ENCODE assay signal across 20 mouse cellular contexts in the genomic region with DNA sequence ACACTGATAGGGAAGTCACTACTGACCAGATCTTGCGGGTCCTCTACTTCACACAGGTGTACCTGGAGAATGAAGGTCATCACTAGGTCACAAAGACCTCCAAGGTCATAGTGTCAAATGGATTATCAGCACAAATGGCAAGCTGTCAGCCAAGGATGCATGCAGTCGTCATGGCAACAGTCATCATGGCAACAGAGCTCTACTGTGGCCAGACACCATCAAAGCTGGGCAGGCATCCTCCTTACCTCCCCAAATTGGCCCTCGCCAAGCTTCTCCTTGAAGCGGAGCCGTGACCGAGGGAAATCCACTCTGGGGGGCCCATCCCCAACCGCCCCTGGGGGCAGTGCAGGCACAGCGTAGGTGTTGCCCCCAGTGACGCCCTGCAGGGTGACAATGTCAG. TPM values are rescaled to one million over a fixed set of nuclear protein-coding genes. Genes with fewer than 3 reads are reported as not detected.
DNase-seq lines count a peak whose midpoint lies in the region; ATAC-seq lines count a peak whose summit lies in the region.
"Had no signal": no experiment of that assay in that cellular context is flagged by ENCODE, and none has a peak within 500 bp of the region (broad histone marks: within the 10 kb centered on the region; RNA-seq: fewer than 3 reads in every experiment).

No protein-coding gene starts in this region.

- peak overlapping the region; percentile 66 for H3K27ac ChIP-seq in forebrain, embryonic 15.5 days (replicated peaks)
- H3K27ac ChIP-seq in midbrain, embryonic 10.5 days (replicated peaks) = peak overlapping the region; percentile 61
- H3K27ac ChIP-seq: embryonic facial prominence, embryonic 15.5 days; limb, embryonic 10.5 days; liver, embryonic 13.5 days had no signal

- no peaks in the 10 kb centered on the region for H3K9me3 ChIP-seq in forebrain, embryonic 15.5 days
- no peaks in the 10 kb centered on the region for H3K9me3 ChIP-seq in midbrain, embryonic 10.5 days (replicated peaks)
- H3K9me3 ChIP-seq: embryonic facial prominence, embryonic 15.5 days; limb, embryonic 10.5 days; liver, embryonic 13.5 days had no signal

- no peak overlapping the region for H3K4me3 ChIP-seq in forebrain, embryonic 15.5 days
- peak overlapping the region; percentile 19; the same call in 1 of the 2 replicates for H3K4me3 ChIP-seq in midbrain, embryonic 10.5 days
- H3K4me3 ChIP-seq: embryonic facial prominence, embryonic 15.5 days; limb, embryonic 10.5 days; liver, embryonic 13.5 days had no signal

- ATAC-seq in forebrain, embryonic 15.5 days (replicated peaks) = no peak
- ATAC-seq: inflammation-experienced regulatory T-cells, adult 6 months; lung, postnatal 0 days had no signal

- H3K4me2 ChIP-seq in forebrain, embryonic 15.5 days (replicated peaks) = no peak overlapping the region
- H3K4me2 ChIP-seq: embryonic facial prominence, embryonic 15.5 days; liver, embryonic 13.5 days had no signal

- H3K4me1 ChIP-seq in forebrain, embryonic 15.5 days = no peaks in the 10 kb centered on the region
- peaks cover 30% of the 10 kb centered on the region for H3K4me1 ChIP-seq in midbrain, embryonic 10.5 days
- H3K4me1 ChIP-seq: liver, embryonic 13.5 days had no signal

- 63% methylated on average over 9 of the region's 9 CpGs for WGBS in forebrain, embryonic 15.5 days
- WGBS in midbrain, embryonic 10.5 days = 69% methylated on average over 9 of the region's 9 CpGs

- DNase-seq in right cerebral cortex, postnatal 14 days = peak; percentile 30
- no peak for DNase-seq in right cerebral cortex, postnatal 36 days (ENCODE audit: low spot score in 2 of 2)
- peak; percentile 58 for DNase-seq in midbrain, embryonic 10.5 days (ENCODE audit: low spot score)
- peak; percentile 64 for DNase-seq in retina, postnatal 1 day
- no peak for DNase-seq in ovary, postnatal 10 days (ENCODE audit: low spot score)
- DNase-seq in urinary bladder, adult 18-20 months (ENCODE audit: low spot score in 2 of 2) = no peak
- DNase-seq: adrenal gland, adult 8-10 months; cerebellum, postnatal 25 days; liver, embryonic 13.5 days; right cerebral cortex, postnatal 4 days; thymus, postnatal 25 days had no signal

- H3K9ac ChIP-seq in forebrain, embryonic 15.5 days (replicated peaks) = no peak overlapping the region
- H3K9ac ChIP-seq: embryonic facial prominence, embryonic 15.5 days; liver, embryonic 13.5 days had no signal

- H3K36me3 ChIP-seq in forebrain, embryonic 15.5 days = peaks cover 93% of the 10 kb centered on the region
- H3K36me3 ChIP-seq in midbrain, embryonic 10.5 days = peaks cover 100% of the 10 kb centered on the region
- H3K36me3 ChIP-seq: liver, embryonic 13.5 days had no signal

- no peaks in the 10 kb centered on the region for H3K27me3 ChIP-seq in forebrain, embryonic 15.5 days
- no peaks in the 10 kb centered on the region for H3K27me3 ChIP-seq in midbrain, embryonic 10.5 days (ENCODE audit: low read depth, poor library complexity, severe bottlenecking)
- H3K27me3 ChIP-seq: CH12.LX; embryonic facial prominence, embryonic 15.5 days had no signal

RNA-seq across cellular contexts. Expression of a gene that starts 11.5 kb away (rescaled TPM):
- 36.1 and 37.8 TPM in 2 replicates for polyA plus RNA-seq in forebrain, embryonic 15.5 days (2015; fragmentation: Nextera tagmentation; extraction: Ambion mirVana)
- 50.1 and 52.3 TPM in 2 replicates for polyA plus RNA-seq in midbrain, embryonic 10.5 days (2016; fragmentation: Nextera tagmentation; extraction: Ambion mirVana)

RNA-seq across cellular contexts. Expression of a gene that starts 17.7 kb away (rescaled TPM):
- 16.2 and 18.1 TPM in 2 replicates for polyA plus RNA-seq in forebrain, embryonic 15.5 days (2015; fragmentation: Nextera tagmentation; extraction: Ambion mirVana)
- 19.3 and 20.6 TPM in 2 replicates for polyA plus RNA-seq in midbrain, embryonic 10.5 days (2016; fragmentation: Nextera tagmentation; extraction: Ambion mirVana)

RNA-seq across cellular contexts. Expression of a gene that starts 19.4 kb away (rescaled TPM):
- 127 TPM in 2 replicates for polyA plus RNA-seq in forebrain, embryonic 15.5 days (2015; fragmentation: Nextera tagmentation; extraction: Ambion mirVana)
- polyA plus RNA-seq in midbrain, embryonic 10.5 days (2016; fragmentation: Nextera tagmentation; extraction: Ambion mirVana) = 142 and 193 TPM in 2 replicates

RNA-seq across cellular contexts. Expression of a gene that starts 41.6 kb away (rescaled TPM):
- not detected in 2 replicates for polyA plus RNA-seq in forebrain, embryonic 15.5 days (2015; fragmentation: Nextera tagmentation; extraction: Ambion mirVana)
- 0.17 and 0.22 TPM in 2 replicates for polyA plus RNA-seq in midbrain, embryonic 10.5 days (2016; fragmentation: Nextera tagmentation; extraction: Ambion mirVana)
- polyA plus RNA-seq: heart, embryonic 14.5 days had no signal

RNA-seq across cellular contexts. Expression of a gene that starts 58.6 kb away (rescaled TPM):
- not detected in 2 replicates for polyA plus RNA-seq in forebrain, embryonic 15.5 days (2015; fragmentation: Nextera tagmentation; extraction: Ambion mirVana)
- polyA plus RNA-seq in midbrain, embryonic 10.5 days (2016; fragmentation: Nextera tagmentation; extraction: Ambion mirVana) = not detected in 2 replicates
- polyA plus RNA-seq: heart, embryonic 14.5 days; inflammation-experienced regulatory T-cells, adult 6 months; kidney, embryonic 16.5 days; limb, embryonic 10.5 days; liver, embryonic 13.5 days; lung, postnatal 0 days; stomach, embryonic 14.5 days had no signal

Comparison
In these comparisons a context has a peak if more than half of its experiments do, and no peak if none do; other contexts are left out.
1. DNase-seq: peak in right cerebral cortex, postnatal 14 days (single experiment), midbrain, embryonic 10.5 days (single experiment) and retina, postnatal 1 day (single experiment); none in right cerebral cortex, postnatal 36 days (0 of 2), ovary, postnatal 10 days (single experiment) and urinary bladder, adult 18-20 months (0 of 2).